Mouse (Mus musculus): ENCODE results near the gene Fmnl2.

DNA sequence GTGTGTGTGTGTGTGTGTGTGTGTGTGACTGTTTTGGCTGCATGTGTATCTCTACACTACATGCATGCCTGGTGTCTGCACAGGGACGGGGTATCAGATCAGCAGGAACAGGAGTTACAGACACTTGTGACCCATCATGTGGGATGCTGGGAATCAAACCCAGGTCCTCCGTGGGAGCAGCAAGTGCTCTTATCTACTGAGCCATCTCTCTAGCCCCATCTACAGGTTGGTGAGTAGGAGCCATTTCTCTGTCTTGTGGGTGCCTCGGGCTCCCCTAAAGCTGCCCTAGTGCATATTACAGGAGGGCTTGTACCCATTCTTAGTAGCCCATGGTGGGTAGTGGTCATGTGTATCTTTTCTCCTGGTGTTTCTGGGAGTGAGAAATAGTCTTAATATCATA is 90.7 kb downstream of the Fmnl2 start:
- no peak for TF ChIP-seq CTCF (IDR thresholded peaks at IDR 0.05; ENCODE audit: low read depth)
- no peak for TF ChIP-seq EP300 (optimal IDR thresholded peaks at IDR 0.05)
